Mouse (Mus musculus) liver, embryonic 12.5 days (tissue): ENCODE measurements at regions not wholly inside any gene's neighbourhood (a gene's known extent, or its start where the extent isn't known, plus 50 kb on each side); places are given as distances from the start of the nearest gene placed in this dataset.

Source experiments
- ATAC-seq: fragments of 200-750 bp; cut with Nextera tagmentation; 2 replicates; pipeline ENCODE4 v1.8.0; 2017; ENCODE audit warnings: moderate number of reproducible peaks, mild to moderate bottlenecking, moderate library complexity
- H3K27ac ChIP-seq: fragments of 300-500 bp; sonication (generic); 2 replicates; pipeline ENCODE4 v1.5.1; 2016; ENCODE audit warnings: mild to moderate bottlenecking
- H3K27me3 ChIP-seq: fragments of 300-500 bp; sonication (generic); replicated peaks from 2 replicates; pipeline ENCODE4 v1.6.1; 2016; ENCODE audit warnings: mild to moderate bottlenecking, moderate library complexity
- H3K36me3 ChIP-seq: fragments of 300-500 bp; sonication (generic); 2 replicates; pipeline ENCODE4 v1.6.1; 2016; ENCODE audit warnings: mild to moderate bottlenecking, moderate library complexity
- H3K4me1 ChIP-seq: fragments of 300-500 bp; sonication (generic); 2 replicates; pipeline ENCODE4 v1.6.1; 2016
- H3K4me2 ChIP-seq: fragments of 300-500 bp; sonication (generic); 2 replicates; pipeline ENCODE4 v1.6.1; 2016; ENCODE audit warnings: mild to moderate bottlenecking, moderate library complexity
- H3K4me3 ChIP-seq: fragments of 300-500 bp; sonication (generic); 2 replicates; pipeline ENCODE4 v1.5.1; 2016; ENCODE audit warnings: mild to moderate bottlenecking, moderate library complexity
- H3K9ac ChIP-seq: fragments of 300-500 bp; sonication (generic); 2 replicates; pipeline ENCODE4 v1.6.1; 2016; ENCODE audit warnings: mild to moderate bottlenecking, moderate library complexity
- H3K9me3 ChIP-seq: fragments of 300-500 bp; sonication (generic); replicated peaks from 2 replicates; pipeline ENCODE4 v1.6.1; 2016; ENCODE audit warnings: mild to moderate bottlenecking, moderate library complexity
- WGBS: fragments of 180-500 bp; shearing (Covaris S2); methylation state at CpG from one replicate; pipeline ENCODE4 v1.1.7; 2016; ENCODE audit not compliant: insufficient replicate concordance; 5-methylcytosine and 5-hydroxymethylcytosine counted together

- WGBS: 62% methylated on average over 4 of the region's 4 CpGs
- no peak for ATAC-seq
These were observed 774.6 kb downstream of the Brinp1 start for GRCm38 (mm10) chr4:68179551-68179950.

GRCm38 (mm10) chr4:68156499-68156898, 797.7 kb downstream of the Brinp1 start:
- Histone ChIP-seq H3K4me3 (no peak overlapping the region), H3K27me3 (no peaks in the 10 kb centered on the region), H3K9me3 (no peaks in the 10 kb centered on the region), H3K4me1 (no peaks in the 10 kb centered on the region), H3K9ac (no peak overlapping the region), H3K36me3 (no peaks in the 10 kb centered on the region), H3K4me2 (no peak overlapping the region), H3K27ac (no peak overlapping the region)
- no peak for ATAC-seq
- 63% methylated on average over 1 of the region's 1 CpGs for WGBS

More at GRCm38 (mm10) chr4:68179551-68179950, 774.6 kb downstream of the Brinp1 start:
- H3K27ac ChIP-seq: no peak overlapping the region
- H3K4me1 ChIP-seq: no peaks in the 10 kb centered on the region
- H3K27me3 ChIP-seq: no peaks in the 10 kb centered on the region
- H3K4me3 ChIP-seq: no peak overlapping the region
- no peak overlapping the region for H3K9ac ChIP-seq
- no peak overlapping the region for H3K4me2 ChIP-seq
- H3K36me3 ChIP-seq: no peaks in the 10 kb centered on the region
- H3K9me3 ChIP-seq: no peaks in the 10 kb centered on the region; the same call in 1 of the 2 replicates

- no peaks in the 10 kb centered on the region for H3K27me3 ChIP-seq
- H3K4me2 ChIP-seq: no peak overlapping the region
- H3K4me3 ChIP-seq: no peak overlapping the region
- no peak for ATAC-seq
- WGBS: 67% methylated on average over 5 of the region's 5 CpGs
- H3K9ac ChIP-seq: no peak overlapping the region
- no peaks in the 10 kb centered on the region for H3K9me3 ChIP-seq
- no peaks in the 10 kb centered on the region for H3K4me1 ChIP-seq
- H3K27ac ChIP-seq: no peak overlapping the region
- no peaks in the 10 kb centered on the region for H3K36me3 ChIP-seq
These were observed 805.6 kb downstream of the Brinp1 start for GRCm38 (mm10) chr4:68148483-68149069.

- WGBS: 51% methylated on average over 4 of the region's 4 CpGs
- no peak overlapping the region for H3K9ac ChIP-seq
- H3K27me3 ChIP-seq: no peaks in the 10 kb centered on the region
- H3K27ac ChIP-seq: no peak overlapping the region
- no peaks in the 10 kb centered on the region for H3K4me1 ChIP-seq
- no peaks in the 10 kb centered on the region for H3K36me3 ChIP-seq
- H3K9me3 ChIP-seq: no peaks in the 10 kb centered on the region
- ATAC-seq: no peak
- H3K4me2 ChIP-seq: no peak overlapping the region
- H3K4me3 ChIP-seq: no peak overlapping the region
These were observed 826.1 kb downstream of the Brinp1 start for GRCm38 (mm10) chr4:68128124-68128523.

- no peak for ATAC-seq
- no peak overlapping the region for H3K27ac ChIP-seq
- no peak overlapping the region for H3K4me3 ChIP-seq
- H3K27me3 ChIP-seq: no peaks in the 10 kb centered on the region
- H3K4me2 ChIP-seq: no peak overlapping the region
- peaks cover 4% of the 10 kb centered on the region; the same call in 1 of the 2 replicates for H3K9me3 ChIP-seq
- H3K4me1 ChIP-seq: no peaks in the 10 kb centered on the region
- H3K9ac ChIP-seq: no peak overlapping the region
- H3K36me3 ChIP-seq: no peaks in the 10 kb centered on the region
These were observed 839.7 kb downstream of the Brinp1 start for GRCm38 (mm10) chr4:68114502-68114901.

GRCm38 (mm10) chr4:68085255-68085654, 868.9 kb downstream of the Brinp1 start:
- no peak overlapping the region for H3K9ac ChIP-seq
- WGBS: 75% methylated on average over 3 of the region's 3 CpGs
- no peaks in the 10 kb centered on the region for H3K9me3 ChIP-seq
- no peak for ATAC-seq
- no peak overlapping the region for H3K27ac ChIP-seq
- no peaks in the 10 kb centered on the region for H3K4me1 ChIP-seq
- no peak overlapping the region for H3K4me3 ChIP-seq
- no peaks in the 10 kb centered on the region for H3K27me3 ChIP-seq
- no peak overlapping the region for H3K4me2 ChIP-seq
- H3K36me3 ChIP-seq: no peaks in the 10 kb centered on the region

- no peaks in the 10 kb centered on the region for H3K9me3 ChIP-seq
- ATAC-seq: no peak
- no peak overlapping the region for H3K4me3 ChIP-seq
- no peaks in the 10 kb centered on the region for H3K4me1 ChIP-seq
- no peak overlapping the region for H3K27ac ChIP-seq
- no peaks in the 10 kb centered on the region for H3K36me3 ChIP-seq
- no peak overlapping the region for H3K9ac ChIP-seq
- WGBS: 51% methylated on average over 4 of the region's 4 CpGs
- no peak overlapping the region for H3K4me2 ChIP-seq
- H3K27me3 ChIP-seq: no peaks in the 10 kb centered on the region
These were observed 897.2 kb downstream of the Brinp1 start for GRCm38 (mm10) chr4:68056813-68057578.

- Histone ChIP-seq H3K4me3 (no peak overlapping the region), H3K4me1 (no peaks in the 10 kb centered on the region), H3K9me3 (no peaks in the 10 kb centered on the region), H3K27me3 (no peaks in the 10 kb centered on the region), H3K9ac (no peak overlapping the region), H3K4me2 (no peak overlapping the region), H3K36me3 (no peaks in the 10 kb centered on the region), H3K27ac (no peak overlapping the region)
- WGBS: 8% methylated on average over 2 of the region's 2 CpGs
- peak; percentile 37; the same call in 1 of the 2 replicates for ATAC-seq
These were observed 931.3 kb downstream of the Brinp1 start for GRCm38 (mm10) chr4:68022891-68023303.

- Histone ChIP-seq H3K9me3 (no peaks in the 10 kb centered on the region), H3K27me3 (no peaks in the 10 kb centered on the region), H3K36me3 (no peaks in the 10 kb centered on the region), H3K27ac (no peak overlapping the region), H3K9ac (no peak overlapping the region), H3K4me2 (no peak overlapping the region), H3K4me1 (no peaks in the 10 kb centered on the region), H3K4me3 (no peak overlapping the region)
- ATAC-seq: no peak
- WGBS: 33% methylated on average over 2 of the region's 2 CpGs
These were observed 942.8 kb downstream of the Brinp1 start for GRCm38 (mm10) chr4:68011371-68011770.

- H3K36me3 ChIP-seq: no peaks in the 10 kb centered on the region
- WGBS: 64% methylated on average over 7 of the region's 7 CpGs
- no peak overlapping the region for H3K4me2 ChIP-seq
- H3K27ac ChIP-seq: no peak overlapping the region
- no peaks in the 10 kb centered on the region for H3K27me3 ChIP-seq
- no peak overlapping the region for H3K9ac ChIP-seq
- ATAC-seq: no peak
- no peak overlapping the region for H3K4me3 ChIP-seq
- no peaks in the 10 kb centered on the region for H3K4me1 ChIP-seq
- H3K9me3 ChIP-seq: no peaks in the 10 kb centered on the region
These were observed 959.4 kb downstream of the Brinp1 start for GRCm38 (mm10) chr4:67994796-67995283.

- Histone ChIP-seq H3K36me3 (no peaks in the 10 kb centered on the region), H3K9me3 (no peaks in the 10 kb centered on the region), H3K4me3 (no peak overlapping the region), H3K4me2 (no peak overlapping the region), H3K27ac (no peak overlapping the region), H3K27me3 (no peaks in the 10 kb centered on the region), H3K4me1 (no peaks in the 10 kb centered on the region), H3K9ac (no peak overlapping the region)
- ATAC-seq: no peak
- WGBS: 79% methylated on average over 1 of the region's 1 CpGs
These were observed 990.7 kb downstream of the Brinp1 start for GRCm38 (mm10) chr4:67963456-67963855.

GRCm38 (mm10) chr4:67948000-67948399, 1006.2 kb downstream of the Brinp1 start:
- no peaks in the 10 kb centered on the region for H3K9me3 ChIP-seq
- no peak for ATAC-seq
- no peaks in the 10 kb centered on the region for H3K4me1 ChIP-seq
- H3K9ac ChIP-seq: no peak overlapping the region
- H3K4me2 ChIP-seq: no peak overlapping the region
- H3K36me3 ChIP-seq: no peaks in the 10 kb centered on the region
- H3K27me3 ChIP-seq: no peaks in the 10 kb centered on the region
- H3K4me3 ChIP-seq: no peak overlapping the region
- H3K27ac ChIP-seq: no peak overlapping the region
